Mouse (Mus musculus) heart, embryonic 11.5 days (tissue): ENCODE data around the gene Zfp970. TPM values are rescaled to one million over a fixed set of nuclear protein-coding genes. Genes with fewer than 3 reads are reported as not detected.

ENCODE experiments used
- polyA plus RNA-seq: library from polyadenylated mRNA; unstranded; fragments of >200 nt; fragmentation: Nextera tagmentation; extraction: Ambion mirVana; gene quantifications from 2 replicates; pipeline ENCODE4 v1.2.1, GENCODE M21; 2014

Zfp970 gene
- polyA plus RNA-seq, 1 experiment from 2014 or later: 13.6 TPM

Other genes starting within 250 kb of the Zfp970 start
- not detected in 2 replicates for gene Gm14409, start 197.7 kb upstream of the Zfp970 start, polyA plus RNA-seq
- 0.40 and 0.59 TPM in 2 replicates for gene Gm14412, start 140.4 kb upstream of the Zfp970 start, polyA plus RNA-seq
- gene Gm14418, start 66.4 kb upstream of the Zfp970 start, polyA plus RNA-seq: 7.7 and 8.8 TPM in 2 replicates
- gene Gm14403, start 33.5 kb downstream of the Zfp970 start, polyA plus RNA-seq: 8.1 TPM in 2 replicates
- gene Gm14406, start 113.5 kb downstream of the Zfp970 start, polyA plus RNA-seq: not detected in 2 replicates